Mouse (Mus musculus) hindbrain, embryonic 14.5 days (tissue): ENCODE data around the gene D5Ertd579e. TPM values are rescaled to one million over a fixed set of nuclear protein-coding genes. Genes with fewer than 3 reads are reported as not detected.
"Not testable (repeated sequence)": the region's sequence is repeated elsewhere in the genome, so short reads cannot be mapped to it uniquely, and the experiment has no call there.

ENCODE experiments used
- ATAC-seq: fragments of 200-750 bp; cut with Nextera tagmentation; 2 replicates; pipeline ENCODE4 v1.8.0; 2017; ENCODE audit warnings: moderate number of reproducible peaks, mild to moderate bottlenecking, moderate TSS enrichment, moderate library complexity; ENCODE audit not compliant: low FRiP score
- DNase-seq: peaks from one replicate; pipeline ENCODE4 v3.0.0-alpha.2; 2015; ENCODE audit warnings: low spot score
- H3K27ac ChIP-seq: fragments of 300-500 bp; sonication (generic); 2 replicates; pipeline ENCODE4 v1.5.1; 2014; ENCODE audit warnings: mild to moderate bottlenecking, moderate library complexity
- H3K27me3 ChIP-seq: fragments of 300-500 bp; sonication (generic); 2 replicates; pipeline ENCODE4 v1.6.1; 2014; ENCODE audit warnings: mild to moderate bottlenecking, low read length, mixed read lengths; ENCODE audit not compliant: control insufficient read depth, insufficient read depth
- H3K36me3 ChIP-seq: fragments of 300-500 bp; sonication (generic); replicated peaks from 2 replicates; pipeline ENCODE4 v1.6.1; 2014; ENCODE audit not compliant: control insufficient read depth, insufficient read depth
- H3K4me1 ChIP-seq: fragments of 300-500 bp; sonication (generic); replicated peaks from 2 replicates; pipeline ENCODE4 v1.6.1; 2014; ENCODE audit warnings: antibody characterized with exemption, low read length, mixed read lengths; ENCODE audit not compliant: control insufficient read depth, insufficient read depth
- H3K4me2 ChIP-seq: fragments of 300-500 bp; sonication (generic); replicated peaks from 2 replicates; pipeline ENCODE4 v1.6.1; 2014; ENCODE audit warnings: mild to moderate bottlenecking, moderate library complexity
- H3K4me3 ChIP-seq: fragments of 300-500 bp; sonication (generic); replicated peaks from 2 replicates; pipeline ENCODE4 v1.5.1; 2014; ENCODE audit warnings: mild to moderate bottlenecking, low read length
- H3K9ac ChIP-seq: fragments of 300-500 bp; sonication (generic); 2 replicates; pipeline ENCODE4 v1.6.1; 2014
- H3K9me3 ChIP-seq: fragments of 300-500 bp; sonication (generic); 2 replicates; pipeline ENCODE4 v1.6.1; 2016; ENCODE audit warnings: low read length; ENCODE audit not compliant: control insufficient read depth
- WGBS: fragments of 180-500 bp; shearing (Covaris S2); extraction: QIAGEN DNeasy Blood & Tissue Kit; methylation state at CpG from one replicate; pipeline ENCODE4 v1.1.7; 2014; 5-methylcytosine and 5-hydroxymethylcytosine counted together
- polyA plus RNA-seq: library from polyadenylated mRNA; unstranded; fragments of >200 nt; fragmentation: Nextera tagmentation; extraction: Ambion mirVana; gene quantifications from 2 replicates; pipeline ENCODE4 v1.2.1, GENCODE M21; 2014

D5Ertd579e gene
- polyA plus RNA-seq, 1 experiment from 2014 or later = 45.3 TPM

DNA sequence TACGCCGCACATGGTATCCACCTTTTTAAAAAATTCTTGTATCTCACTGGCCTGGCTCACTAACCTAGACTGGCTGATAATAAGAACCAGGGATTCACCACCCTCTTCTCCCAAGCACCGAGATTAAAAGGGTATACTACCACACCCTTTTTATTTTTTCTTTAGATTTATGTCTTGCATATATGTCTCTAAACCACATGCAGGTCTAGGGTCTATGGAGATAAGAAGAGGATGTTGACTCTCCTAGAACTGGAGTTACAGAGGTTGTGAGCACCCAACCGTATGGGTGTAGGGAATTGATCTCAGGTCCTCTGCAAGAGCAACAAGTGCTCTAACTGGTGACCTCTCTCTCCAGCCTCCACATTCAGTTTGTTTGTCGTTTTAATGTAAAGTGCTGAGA lies 17.9 kb downstream of the D5Ertd579e start:
- Histone ChIP-seq H3K4me1 (no peaks in the 10 kb centered on the region), H3K9me3 (no peaks in the 10 kb centered on the region), H3K36me3 (no peaks in the 10 kb centered on the region), H3K9ac (no peak overlapping the region), H3K4me2 (no peak overlapping the region), H3K27me3 (no peaks in the 10 kb centered on the region), H3K27ac (no peak overlapping the region), H3K4me3 (no peak overlapping the region)
- ATAC-seq = no peak
- 93% methylated on average over 5 of the region's 5 CpGs for WGBS
- no peak for DNase-seq

DNA sequence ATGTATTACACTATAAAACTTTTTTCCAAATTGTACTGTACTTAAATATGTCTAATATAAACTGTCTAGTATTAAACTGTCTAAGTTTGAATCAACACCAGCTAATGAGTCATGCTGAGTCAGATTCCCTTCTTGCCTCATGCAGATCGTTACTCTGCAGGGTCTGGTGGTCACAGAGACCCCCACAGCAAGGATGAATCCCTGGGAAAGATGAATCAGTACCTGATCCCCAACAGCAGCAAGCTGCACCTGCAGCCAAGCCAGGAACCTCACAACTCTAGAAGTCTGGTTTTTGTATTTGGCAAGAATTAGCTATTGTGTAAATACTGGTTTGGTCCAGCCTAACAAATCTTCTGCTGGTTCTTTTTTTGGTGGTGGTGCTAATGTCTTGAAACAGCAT lies 20.4 kb downstream of the D5Ertd579e start:
- H3K4me2 ChIP-seq = no peak overlapping the region
- ATAC-seq = no peak
- H3K9ac ChIP-seq = no peak overlapping the region
- no peak for DNase-seq
- H3K27me3 ChIP-seq = no peaks in the 10 kb centered on the region
- H3K27ac ChIP-seq = no peak overlapping the region
- H3K4me1 ChIP-seq = no peaks in the 10 kb centered on the region
- H3K4me3 ChIP-seq = no peak overlapping the region
- WGBS = 64% methylated on average over 1 of the region's 1 CpGs
- H3K36me3 ChIP-seq = peaks cover 15% of the 10 kb centered on the region
- no peaks in the 10 kb centered on the region for H3K9me3 ChIP-seq

DNA sequence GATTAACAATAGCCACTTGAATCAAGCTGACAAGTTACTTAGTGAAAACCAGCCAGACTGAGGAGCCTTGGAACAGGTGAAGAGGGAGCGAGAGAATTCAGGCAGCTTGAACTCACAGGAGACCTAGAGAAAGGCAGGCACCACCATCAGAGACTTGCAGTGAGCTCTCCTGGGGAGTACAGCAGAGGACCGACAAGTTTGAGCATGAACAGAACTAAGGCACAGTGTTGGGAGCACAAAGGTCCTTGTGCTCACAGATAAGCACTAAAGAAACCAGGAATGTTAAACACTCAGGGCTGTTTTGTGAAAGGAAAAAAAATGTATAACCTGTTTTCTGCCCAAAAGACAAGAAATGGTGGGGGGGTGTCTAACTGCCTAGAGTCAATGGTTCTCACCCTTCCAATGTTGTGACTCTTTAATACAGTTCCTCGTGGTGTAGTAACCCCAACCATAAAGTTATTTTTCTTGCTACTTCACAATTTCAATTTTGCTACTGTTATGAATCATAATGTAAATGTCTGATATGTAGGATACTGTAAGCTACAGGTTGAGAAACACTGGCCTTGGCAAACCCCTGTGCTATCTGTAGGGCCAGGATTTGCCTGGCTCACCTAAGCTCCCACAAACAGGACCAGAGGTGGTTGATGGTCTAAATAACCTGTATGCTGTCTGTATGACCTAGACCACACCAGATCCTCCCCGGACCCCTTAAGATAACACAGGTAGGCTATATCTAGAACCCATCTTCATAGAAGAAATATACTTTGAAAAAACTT lies 21.0 kb downstream of the D5Ertd579e start:
- no peaks in the 10 kb centered on the region for H3K9me3 ChIP-seq
- WGBS = 91% methylated on average over 4 of the region's 4 CpGs
- ATAC-seq (no peak), DNase-seq (no peak)
- no peaks in the 10 kb centered on the region for H3K27me3 ChIP-seq
- no peaks in the 10 kb centered on the region for H3K4me1 ChIP-seq
- no peak overlapping the region for H3K9ac ChIP-seq
- no peak overlapping the region for H3K4me3 ChIP-seq
- peaks cover 21% of the 10 kb centered on the region for H3K36me3 ChIP-seq
- no peak overlapping the region for H3K27ac ChIP-seq
- no peak overlapping the region for H3K4me2 ChIP-seq

DNA sequence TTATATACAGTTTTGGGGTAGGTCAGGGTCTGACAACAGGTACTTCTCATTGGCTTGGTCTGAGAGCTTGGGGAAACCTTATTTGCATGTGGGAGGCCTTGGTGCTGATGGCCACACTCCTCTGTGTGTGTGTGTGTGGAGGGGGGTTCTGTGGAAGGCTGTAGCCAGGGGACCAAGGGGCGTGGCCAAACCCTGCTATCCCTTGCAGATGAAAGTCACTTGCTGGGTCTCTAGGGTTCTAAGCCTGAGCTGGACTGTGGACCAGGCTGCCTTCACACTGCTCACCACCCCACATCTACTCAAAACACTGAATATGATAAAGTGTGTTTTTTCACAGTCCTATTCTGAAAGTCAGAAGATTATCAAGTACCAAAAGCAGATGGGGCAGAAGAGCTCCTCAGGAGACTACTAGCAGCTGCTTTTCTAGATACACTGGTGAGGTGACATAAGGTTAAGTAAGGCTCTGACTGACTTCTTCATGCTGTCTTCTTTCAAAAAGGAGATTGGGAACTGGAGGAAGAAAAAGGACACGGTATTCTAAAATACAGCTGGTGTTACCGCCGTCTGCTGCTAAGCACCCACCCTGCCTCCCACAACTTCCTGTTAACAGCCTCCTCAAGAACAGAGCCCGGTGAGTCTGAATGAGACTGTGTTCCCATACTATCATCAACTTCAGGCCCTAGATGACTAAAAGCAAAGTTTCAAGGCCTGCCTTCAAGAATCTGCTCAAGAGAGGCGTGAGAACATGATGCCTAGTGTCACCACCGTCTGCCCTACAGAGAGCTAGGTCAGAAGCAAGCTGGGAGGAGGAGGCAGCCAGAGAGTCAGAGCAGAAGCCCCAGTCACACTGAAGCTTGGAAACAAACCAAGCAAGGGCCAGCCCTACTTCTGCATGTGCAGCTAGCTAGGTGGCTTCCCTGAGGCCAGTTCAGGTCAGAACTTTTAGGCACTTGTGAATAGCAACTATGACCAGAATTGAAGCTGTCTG lies 26.5 kb downstream of the D5Ertd579e start:
- no peak overlapping the region for H3K27ac ChIP-seq
- WGBS = 87% methylated on average over 7 of the region's 7 CpGs
- DNase-seq (no peak), ATAC-seq (no peak)
- H3K27me3 ChIP-seq = no peaks in the 10 kb centered on the region
- H3K36me3 ChIP-seq = peaks cover 52% of the 10 kb centered on the region
- H3K4me2 ChIP-seq = no peak overlapping the region
- no peak overlapping the region for H3K4me3 ChIP-seq
- H3K4me1 ChIP-seq = no peaks in the 10 kb centered on the region
- no peak overlapping the region for H3K9ac ChIP-seq
- no peaks in the 10 kb centered on the region for H3K9me3 ChIP-seq

DNA sequence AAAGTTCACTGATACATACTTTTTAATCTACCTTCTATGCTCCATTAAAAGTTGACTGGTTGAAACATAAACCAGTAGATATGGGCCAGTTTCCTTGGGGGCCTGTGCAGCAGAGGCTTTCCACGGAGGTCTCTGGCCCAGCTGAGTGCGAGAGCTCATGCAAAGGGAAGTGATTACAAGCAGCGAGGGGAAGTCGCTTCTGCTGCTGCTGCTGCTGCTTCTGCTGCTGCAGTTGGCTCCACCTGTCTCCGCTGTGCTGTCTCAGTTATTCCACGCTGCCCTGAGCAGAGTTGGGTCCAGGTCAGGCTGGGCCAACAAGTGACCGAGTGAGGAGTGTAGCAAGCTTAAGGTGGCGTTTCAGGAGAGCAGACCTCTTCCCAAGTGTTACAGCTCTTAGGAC lies 27.3 kb downstream of the D5Ertd579e start:
- peaks cover 55% of the 10 kb centered on the region for H3K36me3 ChIP-seq
- WGBS = 93% methylated on average over 8 of the region's 8 CpGs

DNA sequence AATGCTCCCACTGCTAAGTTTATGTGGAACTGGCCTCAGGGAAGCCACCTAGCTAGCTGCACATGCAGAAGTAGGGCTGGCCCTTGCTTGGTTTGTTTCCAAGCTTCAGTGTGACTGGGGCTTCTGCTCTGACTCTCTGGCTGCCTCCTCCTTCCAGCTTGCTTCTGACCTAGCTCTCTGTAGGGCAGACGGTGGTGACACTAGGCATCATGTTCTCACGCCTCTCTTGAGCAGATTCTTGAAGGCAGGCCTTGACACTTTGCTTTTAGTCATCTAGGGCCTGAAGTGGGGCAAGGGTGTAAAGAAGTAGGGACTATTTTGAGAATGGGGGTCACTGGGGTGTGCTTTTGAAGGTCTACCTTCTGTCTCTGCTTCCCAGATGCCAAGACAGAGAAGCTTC lies 27.8 kb downstream of the D5Ertd579e start:
- not testable (repeated sequence) for H3K4me3 ChIP-seq, H3K4me1 ChIP-seq, H3K9me3 ChIP-seq, H3K27me3 ChIP-seq, H3K4me2 ChIP-seq, ATAC-seq, H3K27ac ChIP-seq, H3K9ac ChIP-seq, DNase-seq
- peaks cover 56% of the 10 kb centered on the region for H3K36me3 ChIP-seq
- 77% methylated on average over 2 of the region's 2 CpGs for WGBS

More for the DNA sequence above, 27.3 kb downstream of the D5Ertd579e start:
- H3K27me3 ChIP-seq = no peaks in the 10 kb centered on the region
- no peak for DNase-seq
- H3K4me2 ChIP-seq = no peak overlapping the region
- no peaks in the 10 kb centered on the region for H3K4me1 ChIP-seq
- H3K4me3 ChIP-seq = no peak overlapping the region
- H3K27ac ChIP-seq = no peak overlapping the region
- no peaks in the 10 kb centered on the region for H3K9me3 ChIP-seq
- H3K9ac ChIP-seq = no peak overlapping the region
- ATAC-seq = no peak

DNA sequence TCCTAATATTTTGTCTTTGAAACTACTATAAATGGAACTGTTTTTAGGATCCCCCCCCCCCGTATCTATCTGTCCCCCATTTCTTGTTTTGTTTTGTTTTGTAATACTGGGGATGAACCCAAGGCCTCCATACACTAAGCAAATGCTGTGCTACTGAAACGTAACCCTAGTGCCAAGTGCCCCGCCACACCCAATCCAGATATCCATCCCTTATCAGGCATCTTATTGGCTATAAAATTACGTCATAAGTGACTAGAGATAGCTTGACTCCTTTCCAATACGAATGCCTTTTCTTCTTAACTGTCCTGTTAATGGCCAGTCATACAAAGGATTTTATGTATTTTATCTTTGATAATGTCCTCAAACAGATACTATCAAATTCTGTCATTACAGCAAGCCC lies 28.7 kb downstream of the D5Ertd579e start:
- Histone ChIP-seq H3K36me3 (peaks cover 52% of the 10 kb centered on the region), H3K4me2 (no peak overlapping the region), H3K27me3 (no peaks in the 10 kb centered on the region), H3K9ac (no peak overlapping the region), H3K9me3 (no peaks in the 10 kb centered on the region), H3K4me1 (no peaks in the 10 kb centered on the region), H3K4me3 (no peak overlapping the region), H3K27ac (no peak overlapping the region)
- ATAC-seq (no peak), DNase-seq (no peak)
- 97% methylated on average over 5 of the region's 5 CpGs for WGBS

DNA sequence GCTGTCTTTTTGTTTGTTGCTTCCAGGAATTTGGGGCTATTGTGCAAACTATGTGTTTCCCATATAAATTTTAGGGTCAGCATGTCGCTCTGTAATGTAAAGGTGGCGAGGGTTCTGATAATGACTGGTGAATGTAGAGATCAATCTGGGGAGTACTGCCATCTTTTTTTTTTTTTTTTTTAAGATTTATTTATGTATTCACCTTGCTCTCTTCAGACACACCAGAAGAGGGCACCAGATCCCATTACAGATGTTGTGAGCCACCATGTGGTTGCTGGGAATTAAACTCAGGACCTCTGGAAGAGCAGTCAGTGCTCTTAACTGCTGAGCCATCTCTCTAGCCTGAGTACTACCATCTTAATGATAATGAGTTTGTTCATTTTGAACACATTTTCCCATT lies 29.1 kb downstream of the D5Ertd579e start:
- not testable (repeated sequence) for H3K4me3 ChIP-seq, H3K4me2 ChIP-seq, H3K9ac ChIP-seq, H3K4me1 ChIP-seq, DNase-seq, ATAC-seq, H3K27ac ChIP-seq, H3K9me3 ChIP-seq, H3K27me3 ChIP-seq
- peaks cover 49% of the 10 kb centered on the region for H3K36me3 ChIP-seq
- WGBS = 98% methylated on average over 2 of the region's 2 CpGs

DNA sequence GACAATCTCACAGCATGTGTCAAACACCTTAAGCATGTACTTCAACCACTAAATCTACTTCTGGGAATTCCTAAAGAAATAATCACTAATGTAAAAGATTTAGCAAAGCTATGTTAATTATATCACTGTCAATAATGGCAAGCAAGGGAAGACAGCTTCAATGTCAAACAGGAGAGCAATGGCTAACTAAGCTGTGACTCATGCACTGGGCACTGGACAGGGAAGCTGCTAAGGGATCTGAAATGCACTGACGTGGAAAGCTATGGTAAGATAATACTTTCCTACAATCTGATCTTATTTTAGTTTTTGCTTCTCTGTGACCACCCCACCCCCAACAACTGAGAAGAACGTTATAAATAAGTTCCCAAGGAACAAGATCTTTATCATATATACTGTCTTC lies 32.5 kb downstream of the D5Ertd579e start:
- no peak overlapping the region for H3K27ac ChIP-seq
- H3K9me3 ChIP-seq = no peaks in the 10 kb centered on the region
- no peak overlapping the region for H3K4me3 ChIP-seq
- no peak overlapping the region for H3K4me2 ChIP-seq
- no peak overlapping the region for H3K9ac ChIP-seq
- no peaks in the 10 kb centered on the region for H3K4me1 ChIP-seq
- H3K36me3 ChIP-seq = peaks cover 23% of the 10 kb centered on the region
- ATAC-seq = no peak
- 91% methylated on average over 2 of the region's 2 CpGs for WGBS
- DNase-seq = no peak
- no peaks in the 10 kb centered on the region for H3K27me3 ChIP-seq
